Comparison of ENCODE assay signal across 8 mouse cellular contexts in the genomic region with DNA sequence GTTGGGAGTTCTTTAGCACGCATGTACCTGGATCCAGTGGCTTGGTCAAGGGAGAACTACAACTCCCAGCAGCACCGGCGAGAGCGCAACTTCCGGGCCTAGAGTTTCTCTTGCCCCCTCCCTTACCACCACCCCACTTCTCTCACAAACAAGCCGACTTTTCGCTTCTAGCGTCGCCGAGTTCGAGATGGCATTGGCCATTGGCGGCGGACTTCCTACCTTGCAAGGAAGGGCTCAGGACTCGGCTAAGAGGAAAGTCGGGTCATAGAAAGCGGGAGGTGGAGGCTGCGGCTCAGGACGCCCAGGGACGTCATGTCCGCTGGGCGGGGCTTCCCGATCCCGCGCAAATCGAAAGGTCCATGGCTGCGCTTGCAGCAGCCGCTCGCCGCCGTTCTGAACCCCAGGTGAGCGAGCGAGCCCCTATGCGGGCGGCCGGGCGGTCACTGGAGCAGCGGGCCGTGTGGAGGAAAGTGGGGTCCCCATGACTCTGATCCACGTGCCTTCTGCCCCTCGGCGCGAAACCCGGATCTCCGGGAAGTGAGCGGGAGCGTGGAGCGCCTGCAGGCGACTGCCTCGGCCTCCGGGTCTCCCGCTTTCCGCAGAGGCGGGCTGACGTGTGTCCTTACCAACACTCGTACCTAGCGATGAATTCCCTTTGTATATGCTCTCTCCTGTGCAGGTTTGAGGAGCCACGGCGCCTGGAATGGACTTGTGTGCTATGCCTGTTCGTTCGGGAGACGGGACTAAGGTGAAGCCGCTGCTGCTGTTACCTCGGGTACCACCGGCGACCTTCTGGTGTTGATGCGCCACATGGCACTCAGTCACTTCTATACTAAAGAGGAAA. TPM values are rescaled to one million over a fixed set of nuclear protein-coding genes. Genes with fewer than 3 reads are reported as not detected.
A peak's percentile ranks its signal among the peaks of the same experiment; 100 is the strongest.
DNase-seq lines count a peak whose midpoint lies in the region; ATAC-seq lines count a peak whose summit lies in the region.

A gene (plus strand): TSS at position 129 of the 844 bp plus-strand sequence.

- H3K27ac ChIP-seq in hindbrain, embryonic 14.5 days: peak within 1 kb of the TSS; percentile 79

- H3K36me3 ChIP-seq in hindbrain, embryonic 14.5 days (replicated peaks; ENCODE audit: control insufficient read depth, insufficient read depth): no peaks in the 10 kb centered on the region

- H3K27me3 ChIP-seq in hindbrain, embryonic 14.5 days (ENCODE audit: control insufficient read depth, insufficient read depth, low read length): no peaks in the 10 kb centered on the region

- peak within 1 kb of the TSS; percentile 60 for H3K9ac ChIP-seq in hindbrain, embryonic 14.5 days

- ATAC-seq in hindbrain, embryonic 14.5 days (ENCODE audit: low FRiP score): peak; percentile 98

- peak within 1 kb of the TSS; percentile 90 for H3K4me2 ChIP-seq in hindbrain, embryonic 14.5 days (replicated peaks)

- H3K9me3 ChIP-seq in hindbrain, embryonic 14.5 days (ENCODE audit: control insufficient read depth, low read length): no peaks in the 10 kb centered on the region

- H3K4me3 ChIP-seq in hindbrain, embryonic 14.5 days (replicated peaks; ENCODE audit: low read length): peak within 1 kb of the TSS; percentile 50

- peaks cover 5% of the 10 kb centered on the region; the same call in 1 of the 2 replicates for H3K4me1 ChIP-seq in hindbrain, embryonic 14.5 days (replicated peaks; ENCODE audit: control insufficient read depth, insufficient read depth, low read length)

- WGBS in hindbrain, embryonic 14.5 days: under 1% methylated on average over 66 of the region's 66 CpGs

- peak; percentile 90 for DNase-seq in R1 (ENCODE audit: low read depth, low spot score)
- DNase-seq in cerebellum, postnatal 25 days: peak; percentile 89 to 90
- peak; percentile 76 to 79 for DNase-seq in frontal cortex, postnatal 25 days (ENCODE audit: low spot score in 2 of 2)
- DNase-seq in hindbrain, embryonic 14.5 days (ENCODE audit: low spot score): peak; percentile 89
- peak; percentile 88 to 89 for DNase-seq in layer of hippocampus, postnatal 36 days
- peak; percentile 92 for DNase-seq in lung, postnatal 36 days
- DNase-seq in retina, postnatal 1 day: peak; percentile 92
- peak; percentile 75 to 94 for DNase-seq in urinary bladder, adult 18-20 months (ENCODE audit: low spot score in 2 of 2)

RNA-seq across cellular contexts. Expression of the gene that starts here (rescaled TPM):
- polyA plus RNA-seq in hindbrain, embryonic 14.5 days (2014; fragmentation: Nextera tagmentation; extraction: Ambion mirVana): 5.8 and 11.8 TPM in 2 replicates
- total RNA-seq in layer of hippocampus, postnatal 36 days (2021): under 1 TPM; 0.30 to 0.51 TPM

Comparison
In these comparisons a context has a peak if more than half of its experiments do, and no peak if none do; other contexts are left out.
1. Peak in every context shown above with its lines: DNase-seq, ATAC-seq, H3K4me3 ChIP-seq and H3K27ac ChIP-seq.
2. Peak in DNase-seq in layer of hippocampus, postnatal 36 days; RNA of the gene not detected or under 1 TPM.